Mouse (Mus musculus) spleen, adult 2 months (tissue): Measurements from ENCODE around the gene Cfap77. TPM values are rescaled to one million over a fixed set of nuclear protein-coding genes. Genes with fewer than 3 reads are reported as not detected.

Experiments used
- DNase-seq, 2 experiments: peaks; one replicate each; pipeline versions ENCODE4 v3.0.0 to v3.0.0-alpha.2; 2012 to 2021; ENCODE audit warnings: low spot score in 2 of 2, low read depth in 1 of 2
- H3K27ac ChIP-seq: fragments of 200-500 bp; 2 replicates; pipeline ENCODE4 v1.5.1; 2012; ENCODE audit warnings: low read length, inconsistent platforms; ENCODE audit not compliant: insufficient read depth
- H3K27me3 ChIP-seq: fragments of 200-500 bp; 2 replicates; pipeline ENCODE4 v1.6.1; 2012; ENCODE audit warnings: mild to moderate bottlenecking, moderate library complexity, low read length, inconsistent platforms; ENCODE audit not compliant: control insufficient read depth, insufficient read depth
- H3K36me3 ChIP-seq: fragments of 200-500 bp; 2 replicates; pipeline ENCODE4 v1.6.1; 2012; ENCODE audit warnings: mild to moderate bottlenecking, low read length, inconsistent platforms; ENCODE audit not compliant: control insufficient read depth, insufficient read depth
- H3K4me1 ChIP-seq: fragments of 200-500 bp; 2 replicates; pipeline ENCODE4 v1.6.1; 2011; ENCODE audit warnings: inconsistent platforms; ENCODE audit not compliant: control insufficient read depth, insufficient read depth, insufficient read length
- H3K4me3 ChIP-seq: fragments of 200-500 bp; 2 replicates; pipeline ENCODE4 v1.5.1; 2011; ENCODE audit warnings: mild to moderate bottlenecking, inconsistent platforms; ENCODE audit not compliant: insufficient read depth, insufficient read length; ENCODE audit errors: extremely low read depth
- CTCF ChIP-seq: fragments of 200-500 bp; IDR thresholded peaks from 2 replicates; pipeline ENCODE4 v1.5.1; 2011; ENCODE audit warnings: mild to moderate bottlenecking, inconsistent platforms; ENCODE audit not compliant: insufficient read depth, insufficient read length, insufficient replicate concordance; ENCODE audit errors: extremely low read depth
- POLR2A ChIP-seq: fragments of 200-500 bp; IDR thresholded peaks from 2 replicates; pipeline ENCODE4 v1.6.1; 2011; ENCODE audit warnings: low read depth, low read length, inconsistent platforms
- WGBS: fragments of 180-500 bp; shearing (Covaris S2); methylation state at CpG from one replicate; pipeline ENCODE4 v1.1.7; 2018; 5-methylcytosine and 5-hydroxymethylcytosine counted together
- polyA plus RNA-seq: library from polyadenylated mRNA; depleted of rRNA; stranded (reverse); fragments of >200 nt; gene quantifications from 2 replicates; pipeline ENCODE4 v1.2.3, GENCODE M21; 2012

Cfap77 gene
- polyA plus RNA-seq, 1 experiment, result 0.29 TPM

GRCm38 (mm10) chr2:28911331-28912038 is 143.4 kb downstream of the Cfap77 start:
- Histone ChIP-seq H3K27ac (no peak overlapping the region), H3K27me3 (peaks cover 55% of the 10 kb centered on the region), H3K4me1 (no peaks in the 10 kb centered on the region; the same call in 1 of the 2 replicates), H3K36me3 (no peaks in the 10 kb centered on the region), H3K4me3 (no peak overlapping the region)
- no peak for TF ChIP-seq POLR2A
- TF ChIP-seq CTCF, result no peak
- 6% methylated on average over 44 of the region's 44 CpGs for WGBS
- DNase-seq, result no peak

- Histone ChIP-seq H3K4me3 (no peak overlapping the region), H3K4me1 (no peaks in the 10 kb centered on the region), H3K27me3 (peaks cover 52% of the 10 kb centered on the region), H3K36me3 (no peaks in the 10 kb centered on the region), H3K27ac (no peak overlapping the region)
- DNase-seq, result no peak
- WGBS, result 33% methylated on average over 3 of the region's 3 CpGs
- no peak for TF ChIP-seq POLR2A
- no peak for TF ChIP-seq CTCF
These were observed 144.0 kb downstream of the Cfap77 start for GRCm38 (mm10) chr2:28910877-28911276.

GRCm38 (mm10) chr2:28909818-28910710 is 144.8 kb downstream of the Cfap77 start:
- peaks cover 44% of the 10 kb centered on the region for H3K27me3 ChIP-seq
- 20% methylated on average over 25 of the region's 25 CpGs for WGBS

GRCm38 (mm10) chr2:28909186-28909817 is 145.6 kb downstream of the Cfap77 start:
- no peak overlapping the region for H3K4me3 ChIP-seq
- H3K27ac ChIP-seq, result no peak overlapping the region
- peaks cover 40% of the 10 kb centered on the region for H3K27me3 ChIP-seq
- TF ChIP-seq POLR2A (no peak), CTCF (no peak)
- no peak for DNase-seq
- 5% methylated on average over 41 of the region's 41 CpGs for WGBS
- H3K36me3 ChIP-seq, result peaks cover 7% of the 10 kb centered on the region
- no peaks in the 10 kb centered on the region for H3K4me1 ChIP-seq

More at GRCm38 (mm10) chr2:28909818-28910710, 144.8 kb downstream of the Cfap77 start:
- H3K4me1 ChIP-seq, result no peaks in the 10 kb centered on the region
- peaks cover 2% of the 10 kb centered on the region; the same call in 1 of the 2 replicates for H3K36me3 ChIP-seq
- TF ChIP-seq POLR2A (no peak), CTCF (no peak)
- H3K4me3 ChIP-seq, result no peak overlapping the region
- no peak overlapping the region for H3K27ac ChIP-seq
- no peak for DNase-seq

- no peak overlapping the region for H3K27ac ChIP-seq
- peaks cover 37% of the 10 kb centered on the region for H3K27me3 ChIP-seq
- no peak overlapping the region for H3K4me3 ChIP-seq
- TF ChIP-seq CTCF, result no peak
- TF ChIP-seq POLR2A, result no peak
- 5% methylated on average over 39 of the region's 39 CpGs for WGBS
- H3K4me1 ChIP-seq, result no peaks in the 10 kb centered on the region
- peaks cover 7% of the 10 kb centered on the region for H3K36me3 ChIP-seq
- DNase-seq, result no peak
These were observed 146.3 kb downstream of the Cfap77 start for GRCm38 (mm10) chr2:28908389-28909153.
